Mouse (Mus musculus) testis, adult 2 months (tissue): ENCODE measurements at regions not wholly inside any gene's neighbourhood (a gene's known extent, or its start where the extent isn't known, plus 50 kb on each side); places are given as distances from the start of the nearest gene placed in this dataset.

Source experiments
- CTCF ChIP-seq: fragments of 200-500 bp; IDR thresholded peaks from 2 replicates; pipeline ENCODE4 v1.5.1; 2012; ENCODE audit warnings: low read depth, mild to moderate bottlenecking, inconsistent platforms, low read length, moderate library complexity; ENCODE audit not compliant: control insufficient read depth, insufficient read depth, insufficient replicate concordance
- POLR2A ChIP-seq: fragments of 200-500 bp; IDR thresholded peaks from 2 replicates; pipeline ENCODE4 v1.6.1; 2012; ENCODE audit warnings: low read depth, mild to moderate bottlenecking, inconsistent platforms, low read length, moderate library complexity; ENCODE audit not compliant: control insufficient read depth

DNA sequence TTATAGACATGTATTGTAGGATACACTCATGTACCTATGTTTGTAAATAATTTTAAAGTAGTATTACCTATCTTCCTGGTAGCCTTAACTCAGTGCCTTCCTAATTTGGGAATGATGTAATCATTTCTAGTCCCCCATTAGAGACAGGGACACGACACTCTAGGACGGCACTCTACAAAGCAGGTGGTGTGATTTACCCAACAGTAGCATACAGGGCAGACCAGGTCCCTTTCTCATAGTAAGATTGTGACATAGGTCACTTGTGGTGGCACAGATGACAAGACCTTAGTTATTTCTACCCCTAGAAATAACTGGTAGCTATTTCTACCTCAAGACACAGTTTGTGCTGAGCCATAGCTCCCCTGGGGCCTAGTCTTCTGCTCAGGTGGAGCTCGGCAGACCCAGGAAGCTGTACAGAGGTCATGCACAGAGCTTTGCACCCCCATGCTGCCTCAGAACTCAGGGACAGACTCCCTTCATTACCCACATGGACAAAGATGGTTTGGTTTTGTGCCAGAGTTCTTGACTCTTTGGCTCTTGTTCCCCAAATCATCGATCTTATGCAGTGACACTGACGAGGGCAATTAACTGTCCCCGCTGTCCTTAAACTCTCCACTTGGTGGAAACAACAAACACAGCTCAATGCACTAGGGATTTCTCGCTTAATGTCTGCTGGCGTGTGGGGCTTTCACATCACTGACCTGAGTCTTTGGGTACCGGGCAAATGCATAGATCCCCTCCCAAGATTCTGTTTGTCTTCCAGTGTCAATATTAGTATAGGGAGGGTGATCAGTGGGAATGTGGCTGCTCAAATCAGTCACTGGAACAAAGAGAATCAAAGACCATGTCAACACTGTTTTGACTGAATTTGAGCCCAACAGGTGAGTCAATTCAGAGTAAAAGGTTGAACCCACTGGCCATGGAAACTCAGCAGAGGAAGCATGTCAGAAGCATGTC, 108.5 kb upstream of the Cox10 start:
- TF ChIP-seq CTCF (no peak), POLR2A (no peak)
